Mouse (Mus musculus) midbrain, embryonic 11.5 days (tissue): ENCODE results near the gene Mpdz. TPM values are rescaled to one million over a fixed set of nuclear protein-coding genes. Genes with fewer than 3 reads are reported as not detected.

Experiments
- ATAC-seq: fragments of 200-750 bp; cut with Nextera tagmentation; 2 replicates; pipeline ENCODE4 v1.8.0; 2017; ENCODE audit warnings: moderate TSS enrichment, moderate library complexity; ENCODE audit not compliant: low FRiP score
- DNase-seq: peaks from one replicate; pipeline ENCODE4 v3.0.0; 2015; ENCODE audit warnings: low spot score; ENCODE audit errors: missing footprints
- H3K27ac ChIP-seq: fragments of 300-500 bp; sonication (generic); 2 replicates; pipeline ENCODE4 v1.5.1; 2014; ENCODE audit warnings: low read depth, low read length
- H3K27me3 ChIP-seq: fragments of 300-500 bp; sonication (generic); 2 replicates; pipeline ENCODE4 v1.6.1; 2014; ENCODE audit warnings: mild to moderate bottlenecking, low read length, moderate library complexity, mixed read lengths; ENCODE audit not compliant: control insufficient read depth, insufficient read depth
- H3K36me3 ChIP-seq: fragments of 300-500 bp; sonication (generic); 2 replicates; pipeline ENCODE4 v1.6.1; 2014; ENCODE audit warnings: mild to moderate bottlenecking, low read length, moderate library complexity, mixed read lengths; ENCODE audit not compliant: control insufficient read depth, insufficient read depth
- H3K4me1 ChIP-seq: fragments of 300-500 bp; sonication (generic); 2 replicates; pipeline ENCODE4 v1.6.1; 2014; ENCODE audit warnings: low read length; ENCODE audit not compliant: control insufficient read depth, insufficient read depth
- H3K4me2 ChIP-seq: fragments of 300-500 bp; sonication (generic); 2 replicates; pipeline ENCODE4 v1.6.1; 2014; ENCODE audit warnings: mild to moderate bottlenecking, moderate library complexity
- H3K4me3 ChIP-seq: fragments of 300-500 bp; sonication (generic); 2 replicates; pipeline ENCODE4 v1.5.1; 2014; ENCODE audit warnings: low read depth, low read length
- H3K9ac ChIP-seq: fragments of 300-500 bp; sonication (generic); 2 replicates; pipeline ENCODE4 v1.6.1; 2014; ENCODE audit warnings: low read length
- H3K9me3 ChIP-seq: fragments of 300-500 bp; sonication (generic); 2 replicates; pipeline ENCODE4 v1.6.1; 2016; ENCODE audit warnings: low read length; ENCODE audit not compliant: control insufficient read depth
- WGBS: fragments of 180-500 bp; shearing (Covaris S2); extraction: QIAGEN DNeasy Blood & Tissue Kit; methylation state at CpG from one replicate; pipeline ENCODE4 v1.1.7; 2014; 5-methylcytosine and 5-hydroxymethylcytosine counted together
- polyA plus RNA-seq: library from polyadenylated mRNA; unstranded; fragments of >200 nt; fragmentation: Nextera tagmentation; extraction: Ambion mirVana; gene quantifications from 2 replicates; pipeline ENCODE4 v1.2.1, GENCODE M21; 2014

Gene Mpdz
- polyA plus RNA-seq, 1 experiment from 2014 or later: 43.6 TPM

DNA sequence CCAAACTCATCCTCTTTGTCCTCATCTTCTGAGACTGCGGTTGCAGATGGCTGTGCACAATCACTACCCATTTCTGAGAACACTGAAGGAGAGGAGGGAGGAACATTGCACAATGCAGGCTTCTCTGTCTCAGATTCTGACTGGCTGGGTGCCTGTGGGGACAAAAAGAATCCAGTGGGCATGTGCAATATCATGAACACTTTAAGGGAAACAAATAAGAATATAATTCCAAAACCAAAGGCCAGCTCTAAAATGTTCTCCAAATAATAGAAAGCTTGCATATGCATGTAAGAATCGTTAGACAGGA, 132.5 kb downstream of the Mpdz start:
- no peaks in the 10 kb centered on the region for H3K9me3 ChIP-seq
- DNase-seq (no peak), ATAC-seq (no peak)
- H3K36me3 ChIP-seq: peaks cover 4% of the 10 kb centered on the region; the same call in 1 of the 2 replicates
- 91% methylated on average over 2 of the region's 2 CpGs for WGBS
- no peaks in the 10 kb centered on the region for H3K27me3 ChIP-seq
- no peak overlapping the region for H3K4me2 ChIP-seq
- no peak overlapping the region for H3K27ac ChIP-seq
- H3K9ac ChIP-seq: no peak overlapping the region
- H3K4me3 ChIP-seq: no peak overlapping the region
- no peaks in the 10 kb centered on the region for H3K4me1 ChIP-seq

DNA sequence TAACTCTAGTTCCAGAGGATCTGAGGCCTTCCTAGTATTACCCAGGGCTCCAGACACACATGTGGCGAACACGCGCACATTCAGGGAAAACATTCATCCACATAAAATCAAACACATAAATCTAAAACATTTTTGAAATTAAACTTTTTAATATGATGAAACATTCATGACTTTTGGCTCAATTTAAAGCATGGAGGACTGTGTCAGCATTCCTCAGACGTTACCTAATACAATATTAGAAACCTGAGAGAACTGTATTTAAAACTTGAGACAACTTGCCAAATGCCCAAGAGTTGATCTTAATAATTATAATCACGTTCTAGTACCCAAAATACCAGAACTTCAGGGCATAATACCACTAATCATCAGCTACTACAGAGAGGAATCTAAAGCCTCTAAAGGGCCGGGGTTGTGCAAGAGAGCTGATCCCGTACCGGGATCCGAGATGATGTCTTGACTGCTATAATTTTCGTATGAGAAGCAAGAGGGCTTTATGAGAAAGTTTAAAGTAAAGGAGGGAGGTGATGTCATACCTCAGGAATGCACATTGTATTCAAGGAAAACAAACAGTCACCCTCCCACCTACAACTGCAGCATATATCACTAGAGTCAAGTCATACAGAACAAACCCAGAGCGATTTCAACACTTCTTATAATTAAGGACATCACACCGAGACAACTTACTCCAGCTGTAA, 133.0 kb downstream of the Mpdz start:
- no peaks in the 10 kb centered on the region for H3K27me3 ChIP-seq
- 89% methylated on average over 12 of the region's 12 CpGs for WGBS
- no peak overlapping the region for H3K27ac ChIP-seq

DNA sequence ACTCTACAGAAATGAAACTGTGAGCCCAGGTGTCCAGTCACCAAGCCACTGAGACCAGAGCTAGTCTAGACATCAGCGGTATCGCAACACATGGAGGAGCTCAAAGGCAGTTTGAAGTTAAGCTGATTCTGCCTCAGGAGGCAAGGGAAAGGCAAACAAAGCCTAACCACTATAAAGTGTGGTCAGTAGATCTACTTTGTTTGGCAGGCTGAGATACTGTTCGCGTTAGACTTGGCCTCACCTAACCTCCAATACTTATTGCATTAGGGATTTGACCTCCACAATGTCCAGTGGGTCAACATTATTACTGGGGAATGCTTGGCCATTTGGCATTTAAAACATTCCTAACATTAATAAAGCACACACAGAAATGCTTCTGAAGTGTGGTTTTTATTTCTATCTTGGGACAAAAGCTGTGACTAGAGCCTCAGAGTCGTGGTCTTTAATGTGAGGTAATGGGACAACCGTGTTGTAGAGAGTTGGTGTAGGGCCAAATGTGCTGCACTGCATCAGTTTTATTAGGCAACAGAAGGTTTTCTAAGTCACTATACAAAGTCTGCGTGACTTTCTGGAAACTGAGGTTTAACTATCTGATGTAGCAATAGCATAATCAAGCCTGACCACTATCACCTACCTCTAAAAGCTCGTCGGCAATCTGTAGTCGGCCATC, 134.9 kb downstream of the Mpdz start:
- peaks cover 4% of the 10 kb centered on the region; the same call in 1 of the 2 replicates for H3K36me3 ChIP-seq
- whole genome bisulfite sequencing: 90% methylated on average over 10 of the region's 10 CpGs
- ATAC-seq (no peak), DNase-seq (no peak)
- no peaks in the 10 kb centered on the region for H3K4me1 ChIP-seq
- no peaks in the 10 kb centered on the region for H3K9me3 ChIP-seq
- H3K27me3 ChIP-seq: no peaks in the 10 kb centered on the region
- H3K9ac ChIP-seq: no peak overlapping the region
- no peak overlapping the region for H3K27ac ChIP-seq
- no peak overlapping the region for H3K4me3 ChIP-seq
- H3K4me2 ChIP-seq: no peak overlapping the region

More for the DNA sequence above, 133.0 kb downstream of the Mpdz start:
- no peak overlapping the region for H3K9ac ChIP-seq
- no peak for ATAC-seq
- H3K9me3 ChIP-seq: no peaks in the 10 kb centered on the region
- H3K4me2 ChIP-seq: no peak overlapping the region
- H3K4me1 ChIP-seq: no peaks in the 10 kb centered on the region
- peaks cover 4% of the 10 kb centered on the region; the same call in 1 of the 2 replicates for H3K36me3 ChIP-seq
- no peak for DNase-seq
- H3K4me3 ChIP-seq: no peak overlapping the region

DNA sequence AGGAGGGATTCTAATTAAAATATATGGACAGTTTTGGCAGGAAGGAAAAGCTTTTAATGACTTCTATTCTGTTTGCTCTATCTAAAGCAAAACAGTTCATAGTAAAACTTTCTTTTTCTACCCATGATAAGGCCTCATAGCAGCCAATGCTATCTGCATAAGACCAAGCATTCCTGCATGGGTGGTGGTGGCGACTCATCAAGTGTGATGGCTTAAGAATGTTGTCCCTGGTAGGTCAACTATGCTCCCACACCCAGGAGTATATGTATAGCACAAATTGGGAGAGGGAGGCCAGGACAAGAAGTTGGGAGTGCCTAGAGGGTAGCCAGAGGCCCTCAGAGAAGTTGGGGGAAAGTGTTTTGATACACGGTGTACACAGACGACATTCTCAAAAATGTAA, 140.6 kb downstream of the Mpdz start:
- DNase-seq: no peak
- 92% methylated on average over 3 of the region's 3 CpGs for WGBS
- H3K4me2 ChIP-seq: no peak overlapping the region
- no peaks in the 10 kb centered on the region for H3K27me3 ChIP-seq
- no peak overlapping the region for H3K4me3 ChIP-seq
- H3K9ac ChIP-seq: no peak overlapping the region
- H3K4me1 ChIP-seq: no peaks in the 10 kb centered on the region
- no peak for ATAC-seq
- H3K36me3 ChIP-seq: no peaks in the 10 kb centered on the region
- H3K27ac ChIP-seq: no peak overlapping the region
- no peaks in the 10 kb centered on the region for H3K9me3 ChIP-seq

DNA sequence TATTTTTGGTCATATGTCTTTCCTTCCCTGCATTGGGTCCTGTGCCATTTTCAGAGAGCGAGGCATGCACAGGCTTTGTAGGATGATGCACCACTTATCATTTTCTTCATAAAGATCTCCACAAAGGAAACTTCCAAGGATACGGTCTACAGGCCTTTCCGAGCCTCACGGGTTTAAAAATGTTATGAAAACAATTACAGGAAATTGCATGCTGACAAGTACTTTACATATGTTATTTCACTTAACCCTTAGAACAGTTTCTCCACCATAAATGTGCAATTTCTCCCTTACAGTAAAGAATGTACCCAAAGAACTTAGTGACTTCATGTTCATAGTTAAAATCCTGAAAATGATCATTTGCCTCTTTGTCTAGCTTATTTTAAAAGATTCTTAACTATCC, 144.2 kb downstream of the Mpdz start:
- DNase-seq: no peak
- 87% methylated on average over 4 of the region's 4 CpGs for whole genome bisulfite sequencing
- H3K27me3 ChIP-seq: no peaks in the 10 kb centered on the region
- H3K36me3 ChIP-seq: no peaks in the 10 kb centered on the region
- H3K9me3 ChIP-seq: no peaks in the 10 kb centered on the region
- H3K4me2 ChIP-seq: no peak overlapping the region
- no peak overlapping the region for H3K27ac ChIP-seq
- H3K4me3 ChIP-seq: no peak overlapping the region
- no peak for ATAC-seq
- H3K4me1 ChIP-seq: no peaks in the 10 kb centered on the region
- no peak overlapping the region for H3K9ac ChIP-seq

DNA sequence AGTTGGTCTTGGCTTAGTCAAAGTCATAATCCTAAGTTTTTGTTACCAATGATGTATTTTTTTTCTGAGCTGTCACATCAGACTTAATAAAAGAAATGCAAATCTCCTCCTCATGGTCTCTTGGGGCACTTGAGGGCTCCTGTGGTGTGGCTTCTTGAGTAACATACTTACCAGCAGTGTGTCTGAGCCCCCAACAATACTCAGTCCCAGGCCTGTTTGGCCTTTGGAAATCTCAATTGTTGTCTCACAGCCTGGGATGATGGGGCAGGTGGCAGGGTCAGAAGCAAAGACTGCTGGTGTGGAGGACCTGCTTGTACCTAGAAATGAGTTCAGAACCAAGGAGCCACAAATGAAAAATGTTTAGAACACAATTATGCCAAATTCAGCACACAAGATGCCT, 149.3 kb downstream of the Mpdz start:
- Histone ChIP-seq H3K4me2 (no peak overlapping the region), H3K9ac (no peak overlapping the region), H3K9me3 (no peaks in the 10 kb centered on the region), H3K36me3 (peaks cover 8% of the 10 kb centered on the region; the same call in 1 of the 2 replicates), H3K27me3 (no peaks in the 10 kb centered on the region), H3K4me3 (no peak overlapping the region), H3K27ac (no peak overlapping the region), H3K4me1 (no peaks in the 10 kb centered on the region)
- DNase-seq: no peak
- 0 out of 2 replicates have a peak, but pooled peaks have one; percentile 58 for ATAC-seq

DNA sequence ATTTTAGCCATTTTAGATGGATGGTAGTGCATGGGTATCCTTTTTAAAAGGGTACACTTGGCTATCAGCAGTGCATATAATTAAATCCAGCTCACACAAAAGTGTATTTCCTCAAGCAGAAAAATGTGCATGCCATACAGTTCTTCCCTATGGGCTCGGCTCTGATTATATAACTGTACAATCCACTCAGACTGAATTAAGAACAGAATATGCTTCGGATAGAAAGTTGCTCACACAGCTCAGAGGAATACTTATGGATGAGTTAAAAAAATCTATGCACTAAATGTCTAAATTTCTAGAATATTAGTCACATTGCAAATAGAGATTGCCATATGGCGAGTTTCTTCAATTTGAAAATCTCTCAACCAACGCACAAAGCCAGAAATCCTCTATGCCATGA, 157.1 kb downstream of the Mpdz start:
- no peak overlapping the region for H3K4me3 ChIP-seq
- no peak for ATAC-seq
- H3K27ac ChIP-seq: no peak overlapping the region
- no peaks in the 10 kb centered on the region for H3K27me3 ChIP-seq
- DNase-seq: no peak
- H3K9me3 ChIP-seq: no peaks in the 10 kb centered on the region
- H3K4me1 ChIP-seq: no peaks in the 10 kb centered on the region
- 0 out of 2 replicates have a peak, but pooled peaks cover 7% of the 10 kb centered on the region for H3K36me3 ChIP-seq
- H3K4me2 ChIP-seq: no peak overlapping the region
- no peak overlapping the region for H3K9ac ChIP-seq
- 91% methylated on average over 4 of the region's 4 CpGs for WGBS

DNA sequence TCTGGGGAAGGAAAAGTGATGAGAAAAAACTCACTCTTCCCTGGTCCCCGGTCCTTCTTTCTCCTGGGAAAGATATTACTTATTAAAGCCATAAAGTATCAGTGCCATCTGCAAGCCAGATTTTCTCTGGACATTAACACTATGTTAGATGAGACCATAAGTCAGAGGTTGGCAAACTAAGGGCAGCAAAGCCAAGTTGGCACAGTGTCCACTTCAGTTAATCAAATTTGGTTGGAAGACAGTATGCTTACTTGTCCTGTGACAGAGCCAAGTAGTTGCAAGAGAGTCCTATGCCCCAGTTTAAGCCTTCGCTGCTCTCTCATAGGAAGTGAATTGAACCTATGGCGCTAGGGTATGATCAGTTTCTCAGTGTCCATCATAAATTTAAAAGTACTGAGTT, 159.0 kb downstream of the Mpdz start:
- no peaks in the 10 kb centered on the region for H3K27me3 ChIP-seq
- no peak for DNase-seq
- 96% methylated on average over 3 of the region's 3 CpGs for WGBS
- H3K9ac ChIP-seq: no peak overlapping the region
- H3K36me3 ChIP-seq: 0 out of 2 replicates have a peak, but pooled peaks cover 3% of the 10 kb centered on the region
- H3K4me3 ChIP-seq: no peak overlapping the region
- no peak overlapping the region for H3K27ac ChIP-seq
- H3K9me3 ChIP-seq: no peaks in the 10 kb centered on the region
- H3K4me2 ChIP-seq: no peak overlapping the region
- no peak for ATAC-seq
- peaks cover 5% of the 10 kb centered on the region; the same call in 1 of the 2 replicates for H3K4me1 ChIP-seq

DNA sequence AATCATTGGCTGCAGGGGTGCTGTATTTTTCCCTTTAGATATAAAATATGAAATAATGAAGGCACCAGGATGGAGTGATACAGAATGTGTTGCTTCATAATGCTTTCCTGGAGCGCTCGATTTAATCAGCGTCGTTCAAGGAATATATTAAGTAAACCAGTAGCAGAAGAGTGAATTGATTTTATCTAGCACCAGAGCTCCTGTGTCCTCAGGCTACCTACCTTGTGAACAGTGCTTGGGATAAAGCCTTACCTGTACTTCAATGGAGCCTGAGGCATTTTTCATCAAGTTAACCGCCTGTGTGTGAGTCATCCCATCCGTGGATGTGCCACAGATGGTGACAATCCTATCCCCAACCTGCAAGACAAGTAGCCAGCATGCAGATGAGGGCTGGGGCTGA, 159.5 kb downstream of the Mpdz start:
- no peak for ATAC-seq
- no peak overlapping the region for H3K27ac ChIP-seq

More for the DNA sequence above, 159.5 kb downstream of the Mpdz start:
- Histone ChIP-seq H3K9ac (no peak overlapping the region), H3K9me3 (no peaks in the 10 kb centered on the region), H3K4me1 (peaks cover 5% of the 10 kb centered on the region; the same call in 1 of the 2 replicates), H3K4me3 (no peak overlapping the region), H3K4me2 (no peak overlapping the region), H3K36me3 (0 out of 2 replicates have a peak, but pooled peaks cover 3% of the 10 kb centered on the region), H3K27me3 (no peaks in the 10 kb centered on the region)
- no peak for DNase-seq
- WGBS: 95% methylated on average over 6 of the region's 6 CpGs
